Mouse (Mus musculus): ENCODE measurements around the gene Ctns.

Ctns gene

DNA sequence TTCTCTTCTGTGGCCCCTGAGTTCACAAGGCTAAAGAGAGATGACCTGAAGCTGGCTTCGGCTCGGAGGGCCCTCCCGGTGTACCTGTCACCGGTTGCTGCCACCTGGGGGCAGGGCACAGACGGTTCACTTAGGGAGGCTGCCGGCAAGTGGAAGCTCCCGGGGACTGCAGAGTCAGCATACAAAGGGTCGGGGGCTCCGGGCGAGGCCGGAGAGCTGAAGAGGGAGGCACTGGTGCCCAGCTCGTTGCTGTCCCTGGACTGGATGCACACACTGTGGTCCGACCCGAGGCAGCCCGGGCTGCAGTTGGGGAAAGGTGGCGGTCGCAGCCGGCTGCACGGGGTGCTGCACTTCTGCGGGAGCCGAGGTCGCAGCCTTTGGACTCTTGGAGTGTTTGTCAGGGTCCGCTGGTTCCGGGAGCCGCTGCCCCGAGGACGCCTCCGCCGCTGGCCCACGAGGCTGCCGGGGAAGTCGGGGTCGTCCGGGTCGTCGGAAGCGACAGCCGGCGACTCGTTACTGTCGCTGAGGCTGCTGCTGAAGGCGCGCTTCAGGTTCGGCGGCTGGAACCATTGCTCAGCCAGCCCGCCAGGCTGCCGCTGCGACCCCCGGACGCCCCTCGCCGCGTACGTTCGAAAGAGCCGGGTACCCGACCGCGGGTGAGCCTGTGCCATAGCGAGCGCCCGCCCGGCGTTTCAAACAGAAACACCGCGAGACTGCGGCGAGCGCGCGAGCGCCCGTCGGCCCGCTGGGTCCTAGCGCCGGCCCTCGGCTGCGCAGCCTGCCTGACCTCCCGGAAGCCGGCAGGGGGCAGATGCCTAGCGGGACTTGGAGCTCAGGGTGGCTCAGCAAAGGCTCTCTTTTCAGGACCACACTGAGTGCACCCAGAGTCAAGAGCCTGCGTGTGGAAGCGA, 61.0 kb downstream of the Ctns start, which contains the start of gene Haspin:
Gene Haspin, minus strand, starts transcription at position 704 of the 911 bp plus-strand sequence.
- DNase-seq (ENCODE audit: low read depth) = peak; percentile 92

DNA sequence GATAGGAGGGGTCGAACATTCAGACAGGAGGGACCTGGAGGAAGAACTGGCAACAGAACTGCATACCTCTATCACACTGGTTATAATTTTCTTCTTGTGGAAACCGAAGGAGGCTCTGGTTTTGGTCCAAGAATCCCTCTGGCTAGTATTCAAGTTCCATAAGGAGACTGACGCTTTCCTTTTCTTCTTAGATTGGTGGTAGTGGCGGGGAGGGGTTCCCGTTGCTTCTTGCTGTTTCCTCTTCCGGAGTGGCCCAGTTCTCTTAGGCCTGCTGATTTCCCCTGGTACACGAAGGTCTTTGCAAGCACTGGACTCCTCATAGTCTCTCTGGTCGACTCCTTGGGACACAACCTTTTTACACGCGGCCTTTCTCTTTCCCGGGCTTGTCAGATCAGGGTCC, 61.7 kb downstream of the Ctns start:
- peak; percentile 68 for DNase-seq (ENCODE audit: low read depth)

DNA sequence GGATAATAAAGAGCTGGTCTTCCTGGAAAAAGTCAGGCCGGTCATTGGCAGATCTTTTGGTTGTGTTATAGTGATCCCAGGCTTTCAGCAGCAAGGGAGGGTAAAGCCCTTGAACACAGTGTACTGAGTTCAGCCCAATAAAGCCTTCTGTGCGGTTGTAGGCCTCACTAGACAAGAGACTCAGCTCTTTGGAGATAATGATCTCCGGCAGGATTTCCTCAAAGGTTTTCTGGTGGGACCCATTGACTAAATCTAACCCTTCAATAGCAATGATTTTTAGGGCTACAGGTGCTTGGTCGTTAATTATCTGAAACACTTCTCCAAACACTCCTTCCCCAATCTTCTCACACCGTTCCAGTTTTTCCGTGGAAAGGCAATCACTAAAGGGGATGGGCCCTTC, 62.3 kb downstream of the Ctns start:
- DNase-seq (ENCODE audit: low read depth) = peak; percentile 74

DNA sequence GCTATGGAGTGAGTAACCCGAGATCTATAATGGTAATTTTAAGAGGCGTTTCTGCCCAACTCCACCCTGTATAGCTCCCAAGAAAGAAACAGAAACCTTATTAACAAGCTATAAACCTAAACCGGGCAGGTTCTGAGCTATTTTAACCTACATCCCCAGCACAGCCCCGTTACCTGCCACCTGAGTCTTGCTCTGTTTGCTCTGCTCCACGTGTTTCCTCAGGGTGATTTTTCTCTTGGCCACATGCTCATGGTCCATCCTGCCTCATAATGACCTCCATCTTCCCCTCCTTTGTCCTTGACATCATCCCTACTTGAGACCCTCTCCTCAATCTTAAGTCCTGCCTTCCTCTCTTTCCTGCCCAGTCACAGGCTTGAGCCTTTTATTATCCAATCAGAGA, 64.6 kb downstream of the Ctns start:
- no peak for DNase-seq (ENCODE audit: low read depth)
